Mouse (Mus musculus) MEL (cell line): ENCODE measurements around the gene Hrh2.

Source experiments
- CTCF ChIP-seq, 3 experiments: IDR thresholded peaks in 2 of 3; conservative IDR thresholded peaks in 1 of 3; 2 replicates each; pipeline ENCODE4 v1.5.1; 2011 to 2012; ENCODE audit warnings: low read length in 3 of 3, low read depth in 2 of 3, mild to moderate bottlenecking in 2 of 3, improper control_type of control experiment in 1 of 3, inconsistent platforms in 1 of 3, mixed read lengths in 1 of 3, moderate library complexity in 1 of 3; ENCODE audit not compliant: control insufficient read depth in 1 of 3, insufficient read depth in 1 of 3, poor library complexity in 1 of 3, severe bottlenecking in 1 of 3
- EP300 ChIP-seq, 2 experiments: IDR thresholded peaks; 2 replicates each; pipeline ENCODE4 v1.6.1; 2011; ENCODE audit warnings: improper control_type of control experiment in 2 of 2, low read length in 2 of 2, low read depth in 1 of 2, mild to moderate bottlenecking in 1 of 2
- GATA1 ChIP-seq: IDR thresholded peaks from 2 replicates; pipeline ENCODE4 v1.6.1; 2011; ENCODE audit warnings: low read depth, low read length, improper control_type of control experiment
- HCFC1 ChIP-seq: IDR thresholded peaks from 2 replicates; pipeline ENCODE4 v1.6.1; 2012; ENCODE audit warnings: low read depth, mild to moderate bottlenecking, inconsistent platforms, low read length, improper control_type of control experiment, moderate library complexity
- JUND ChIP-seq: IDR thresholded peaks from 2 replicates; pipeline ENCODE4 v1.6.1; 2011; ENCODE audit warnings: low read depth, mild to moderate bottlenecking, improper control_type of control experiment, low read length
- MAZ ChIP-seq: IDR thresholded peaks from 2 replicates; pipeline ENCODE4 v1.6.1; 2012; ENCODE audit warnings: low read depth, mild to moderate bottlenecking, inconsistent platforms, low read length, improper control_type of control experiment
- MXI1 ChIP-seq: IDR thresholded peaks from 2 replicates; pipeline ENCODE4 v1.6.1; 2011; ENCODE audit warnings: mild to moderate bottlenecking, low read depth, low read length, improper control_type of control experiment
- POLR2A ChIP-seq, 2 experiments: IDR thresholded peaks; 2 replicates each; pipeline ENCODE4 v1.6.1; 2011 to 2012; ENCODE audit warnings: low read length in 2 of 2, mild to moderate bottlenecking in 2 of 2, control low read depth in 1 of 2, improper control_type of control experiment in 1 of 2, low read depth in 1 of 2, moderate library complexity in 1 of 2; ENCODE audit not compliant: control insufficient read depth in 1 of 2, insufficient read depth in 1 of 2, poor library complexity in 1 of 2
- POLR2AphosphoS2 ChIP-seq: IDR thresholded peaks from 2 replicates; pipeline ENCODE4 v1.6.1; 2011; ENCODE audit warnings: low read length, improper control_type of control experiment
- TCF12 ChIP-seq: IDR thresholded peaks from 2 replicates; pipeline ENCODE4 v1.6.1; 2014; ENCODE audit warnings: low read depth, mild to moderate bottlenecking, inconsistent platforms, low read length, improper control_type of control experiment, moderate library complexity
- UBTF ChIP-seq: IDR thresholded peaks from 2 replicates; pipeline ENCODE4 v1.6.1; 2012; ENCODE audit warnings: low read depth, mild to moderate bottlenecking, inconsistent platforms, low read length, improper control_type of control experiment, moderate library complexity, borderline replicate concordance; ENCODE audit not compliant: insufficient read depth

DNA sequence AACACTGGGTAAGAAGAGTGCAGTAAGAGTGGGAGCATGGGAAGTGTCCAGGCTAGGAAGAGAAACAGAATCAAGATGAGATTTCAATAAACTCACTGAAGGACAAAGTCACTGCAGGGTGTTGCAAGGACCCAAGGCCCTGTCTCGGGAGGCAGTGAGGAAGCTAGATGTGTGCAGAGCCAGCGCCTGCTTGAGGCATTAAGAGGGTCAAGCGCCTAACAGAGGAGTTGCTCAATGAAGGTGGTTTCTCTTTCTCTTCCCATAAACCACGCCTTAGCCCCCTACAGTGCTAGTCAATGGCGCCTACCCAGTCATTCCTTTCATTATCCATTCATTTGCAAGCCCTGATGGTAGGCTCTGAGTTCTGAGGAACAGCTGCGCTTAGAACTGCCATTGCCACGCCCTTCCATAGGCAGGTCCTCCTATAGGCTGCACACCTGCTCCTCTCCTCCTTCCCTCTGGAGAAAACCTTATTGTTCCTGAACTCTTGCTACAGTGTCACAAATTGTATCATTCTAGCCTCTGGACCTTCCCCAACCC lies 23.9 kb downstream of the Hrh2 start:
- TF ChIP-seq POLR2AphosphoS2 (no peak), CTCF (IDR thresholded peaks at IDR 0.05 in 2 of 3, conservative IDR thresholded peaks at IDR 0.05 in 1 of 3; ENCODE audit: control insufficient read depth in 1 of 3, insufficient read depth in 1 of 3, low read depth in 2 of 3, low read length in 3 of 3, poor library complexity in 1 of 3, severe bottlenecking in 1 of 3) (no peak), MXI1 (no peak), UBTF (no peak), GATA1 (no peak), HCFC1 (no peak), POLR2A (IDR thresholded peaks at IDR 0.05; ENCODE audit: control insufficient read depth in 1 of 2, insufficient read depth in 1 of 2, low read depth in 1 of 2, low read length in 2 of 2, poor library complexity in 1 of 2) (no peak), TCF12 (no peak), JUND (no peak), EP300 (IDR thresholded peaks at IDR 0.05; ENCODE audit: low read depth in 1 of 2, low read length in 2 of 2) (no peak), MAZ (no peak)
